ENCODE assay signal across 19 mouse cellular contexts in the genomic region with DNA sequence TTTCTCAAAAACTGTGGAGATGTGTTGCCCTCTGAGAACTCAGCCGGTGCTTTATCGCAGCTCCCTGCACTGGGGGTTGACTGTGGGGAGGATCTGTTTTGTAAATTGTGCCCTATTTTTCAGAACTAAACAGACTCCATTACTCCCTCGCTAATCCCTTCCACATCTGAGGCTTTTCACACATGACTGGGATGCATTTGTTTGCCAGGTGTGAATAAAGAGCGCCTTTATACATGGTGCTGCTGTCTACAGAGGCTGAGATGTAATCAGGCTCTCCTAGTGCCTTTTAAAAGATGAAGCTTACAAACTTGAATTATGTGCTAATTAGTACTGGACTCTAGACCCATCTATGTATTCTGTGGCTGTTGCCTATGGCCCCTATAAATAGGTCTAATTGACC. TPM values are rescaled to one million over a fixed set of nuclear protein-coding genes. Genes with fewer than 3 reads are reported as not detected.
DNase-seq lines count a peak whose midpoint lies in the region; ATAC-seq lines count a peak whose summit lies in the region.
"Had no signal": no experiment of that assay in that cellular context is flagged by ENCODE, and none has a peak within 500 bp of the region (broad histone marks: within the 10 kb centered on the region; RNA-seq: fewer than 3 reads in every experiment).

No protein-coding gene starts in this region.

- intact Hi-C loops in heart, postnatal 10 days (cut with DNase I) = no loop called here

- WGBS in forebrain, embryonic 15.5 days = 6% methylated on average over 4 of the region's 4 CpGs
- WGBS in limb, embryonic 10.5 days = 22% methylated on average over 4 of the region's 4 CpGs
- 12% methylated on average over 4 of the region's 4 CpGs for whole genome bisulfite sequencing in midbrain, embryonic 14.5 days

- no peak overlapping the region for H3K4me3 ChIP-seq in forebrain, embryonic 15.5 days
- H3K4me3 ChIP-seq in limb, embryonic 10.5 days = no peak overlapping the region
- H3K4me3 ChIP-seq in midbrain, embryonic 14.5 days (replicated peaks; ENCODE audit: low read depth, low read length) = no peak overlapping the region
- H3K4me3 ChIP-seq: erythroblast, embryonic 14.5 days; hindbrain, embryonic 13.5 days had no signal

- H3K36me3 ChIP-seq in forebrain, embryonic 15.5 days = no peaks in the 10 kb centered on the region
- no peaks in the 10 kb centered on the region for H3K36me3 ChIP-seq in limb, embryonic 10.5 days
- H3K36me3 ChIP-seq in midbrain, embryonic 14.5 days (ENCODE audit: control insufficient read depth, insufficient read depth, low read length) = no peaks in the 10 kb centered on the region
- H3K36me3 ChIP-seq: hindbrain, embryonic 13.5 days had no signal

- H3K9ac ChIP-seq in forebrain, embryonic 15.5 days (replicated peaks) = no peak overlapping the region
- no peak overlapping the region for H3K9ac ChIP-seq in midbrain, embryonic 14.5 days (replicated peaks; ENCODE audit: low read length)
- H3K9ac ChIP-seq: hindbrain, embryonic 13.5 days; liver, postnatal 0 days had no signal

- H3K27ac ChIP-seq in forebrain, embryonic 15.5 days (replicated peaks) = peak overlapping the region; percentile 64
- H3K27ac ChIP-seq in limb, embryonic 10.5 days = peak overlapping the region; percentile 22; the same call in 1 of the 2 replicates
- peak overlapping the region; percentile 55; the same call in 1 of the 2 replicates for H3K27ac ChIP-seq in midbrain, embryonic 14.5 days (replicated peaks; ENCODE audit: low read depth, low read length)
- H3K27ac ChIP-seq: hindbrain, embryonic 13.5 days had no signal

- H3K4me2 ChIP-seq in forebrain, embryonic 15.5 days (replicated peaks) = no peak overlapping the region
- no peak overlapping the region for H3K4me2 ChIP-seq in midbrain, embryonic 14.5 days (ENCODE audit: low read length)
- H3K4me2 ChIP-seq: hindbrain, embryonic 13.5 days had no signal

- H3K9me3 ChIP-seq in forebrain, embryonic 15.5 days = no peaks in the 10 kb centered on the region
- no peaks in the 10 kb centered on the region for H3K9me3 ChIP-seq in limb, embryonic 10.5 days (replicated peaks)
- no peaks in the 10 kb centered on the region for H3K9me3 ChIP-seq in midbrain, embryonic 14.5 days (ENCODE audit: control insufficient read depth, low read length)
- H3K9me3 ChIP-seq: hindbrain, embryonic 13.5 days had no signal

- peaks cover 36% of the 10 kb centered on the region for H3K4me1 ChIP-seq in forebrain, embryonic 15.5 days
- peaks cover 42% of the 10 kb centered on the region for H3K4me1 ChIP-seq in limb, embryonic 10.5 days
- peaks cover 21% of the 10 kb centered on the region for H3K4me1 ChIP-seq in midbrain, embryonic 14.5 days (ENCODE audit: control insufficient read depth, insufficient read depth, low read length)

- no peaks in the 10 kb centered on the region for H3K27me3 ChIP-seq in forebrain, embryonic 15.5 days
- no peaks in the 10 kb centered on the region for H3K27me3 ChIP-seq in limb, embryonic 10.5 days (ENCODE audit: low read depth, poor library complexity, severe bottlenecking)
- no peaks in the 10 kb centered on the region for H3K27me3 ChIP-seq in midbrain, embryonic 14.5 days (ENCODE audit: control insufficient read depth, insufficient read depth, low read length)
- H3K27me3 ChIP-seq: hindbrain, embryonic 13.5 days had no signal

- 0 out of 2 replicates have a peak, but pooled peaks have one; percentile 26 for ATAC-seq in forebrain, embryonic 15.5 days (replicated peaks)
- ATAC-seq in midbrain, embryonic 14.5 days (ENCODE audit: low FRiP score, low TSS enrichment) = no peak
- ATAC-seq: inflammation-experienced regulatory T-cells, adult 6 months; liver, postnatal 0 days had no signal

- peak; percentile 26 for DNase-seq in embryo, embryonic 10.5 days (ENCODE audit: low spot score)
- no peak for DNase-seq in embryo, embryonic 10 days (ENCODE audit: low spot score)
- DNase-seq in limb, embryonic 10.5 days (ENCODE audit: low spot score) = no peak
- no peak for DNase-seq in midbrain, embryonic 14.5 days
- no peak for DNase-seq in layer of hippocampus, postnatal 14 days (ENCODE audit: low spot score in 2 of 2)
- DNase-seq in heart, postnatal 10 days = no peak
- no peak for DNase-seq in cerebellum, adult 18-20 months
- DNase-seq: cerebellum, adult 11 months; cerebellum, postnatal 14 days; gastrocnemius, postnatal 36 days; lung, postnatal 10 days had no signal

RNA-seq across cellular contexts. Expression of a gene that starts 50.7 kb away (rescaled TPM):
- polyA plus RNA-seq in forebrain, embryonic 15.5 days (2015; fragmentation: Nextera tagmentation; extraction: Ambion mirVana) = 0.84 and 1.1 TPM in 2 replicates
- polyA plus RNA-seq in limb, embryonic 10.5 days (2016; fragmentation: Nextera tagmentation; extraction: Ambion mirVana) = 1.1 and 1.2 TPM in 2 replicates
- polyA plus RNA-seq in midbrain, embryonic 14.5 days (2014; fragmentation: Nextera tagmentation; extraction: Ambion mirVana) = 2.2 and 2.4 TPM in 2 replicates
- 1 to 10 TPM; 2.4 to 3.3 TPM for total RNA-seq in layer of hippocampus, postnatal 14 days (2021)
- total RNA-seq in heart, postnatal 10 days (2021) = under 1 TPM; 0.45 to 0.48 TPM
- total RNA-seq: liver, adult 2 months; megakaryocyte-erythroid progenitor cell, adult 5-6 weeks; neutrophil, adult 5-6 weeks had no signal
- polyA plus RNA-seq: erythroblast, embryonic 14.5 days; inflammation-experienced regulatory T-cells, adult 6 months; liver, adult 2 months had no signal
